Mouse (Mus musculus): ENCODE results near the gene Dlg3.

The Dlg3 gene

DNA sequence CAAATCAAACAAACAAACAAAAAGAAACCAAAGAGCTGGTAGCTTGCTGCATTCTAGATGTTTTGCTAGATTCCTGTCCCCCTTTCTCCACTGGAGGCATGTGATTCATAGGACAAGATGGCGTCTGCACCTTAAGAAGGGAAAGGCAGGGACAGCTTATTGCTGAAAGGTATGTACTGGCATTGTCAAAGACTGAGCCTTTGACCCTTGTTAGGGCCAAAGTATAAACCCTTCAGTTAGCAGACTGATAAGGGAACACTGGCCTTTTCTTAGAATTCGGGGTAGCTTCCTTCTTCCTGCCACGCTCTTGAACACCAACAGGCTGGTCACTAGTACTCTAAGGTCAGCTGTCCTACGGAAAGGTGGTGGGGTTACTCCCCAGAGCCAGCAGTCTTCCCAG is 29.8 kb downstream of the Dlg3 start:
- CTCF ChIA-PET, result no interaction called here

DNA sequence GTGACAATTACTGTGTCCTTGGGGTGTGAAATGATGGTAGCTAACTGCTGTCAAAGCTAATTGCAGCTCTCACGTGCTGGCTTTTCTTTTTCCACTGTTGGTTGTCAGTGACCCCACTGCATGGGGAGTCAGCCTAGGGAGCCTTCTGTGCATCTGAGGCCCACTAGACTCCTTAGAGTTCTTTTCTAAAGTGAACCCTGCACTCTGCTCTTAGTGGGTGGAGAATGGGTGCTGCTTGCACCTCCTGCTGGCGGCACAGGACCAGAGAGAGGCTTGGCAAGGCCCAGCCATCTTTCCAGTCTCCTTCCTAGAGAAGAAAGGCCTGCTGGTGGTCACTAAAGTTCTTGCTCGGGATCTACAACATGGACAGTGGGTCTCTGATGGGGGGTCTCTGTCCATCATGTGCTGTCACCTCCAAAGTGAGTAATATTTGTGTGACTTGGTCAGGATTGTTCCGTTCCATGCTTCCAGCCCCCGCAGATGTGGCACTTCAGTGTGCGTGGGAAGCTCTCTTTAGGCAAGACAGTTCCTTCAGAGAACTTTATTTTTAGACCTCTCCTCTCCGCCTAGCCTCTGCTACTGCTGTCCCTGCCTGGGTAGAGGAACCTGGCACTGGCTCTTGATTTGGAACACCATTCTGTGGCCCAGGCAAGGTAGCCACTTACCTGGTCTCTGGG is 30.5 kb downstream of the Dlg3 start:
- CTCF ChIA-PET, result no interaction called here

DNA sequence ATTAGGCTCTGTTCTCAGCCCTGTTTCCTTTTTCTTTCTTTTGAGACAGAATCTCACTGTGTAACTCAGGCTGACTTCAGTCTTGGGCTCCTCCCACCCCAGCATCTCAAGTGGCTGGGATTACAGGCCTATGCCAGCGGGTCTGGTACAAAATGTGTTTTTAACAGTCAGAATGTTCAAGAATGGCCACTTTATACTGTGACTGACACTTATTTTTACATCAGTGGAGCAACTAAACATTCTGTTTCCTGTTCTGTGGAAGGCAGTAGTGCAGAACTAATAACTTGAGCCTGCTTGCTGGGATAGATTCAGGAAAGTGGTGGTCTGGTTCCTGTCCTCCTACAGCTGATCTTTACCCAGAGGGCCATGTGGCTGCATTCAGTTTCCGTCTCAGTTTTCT is 33.1 kb downstream of the Dlg3 start:
- CTCF ChIA-PET, result no interaction called here

DNA sequence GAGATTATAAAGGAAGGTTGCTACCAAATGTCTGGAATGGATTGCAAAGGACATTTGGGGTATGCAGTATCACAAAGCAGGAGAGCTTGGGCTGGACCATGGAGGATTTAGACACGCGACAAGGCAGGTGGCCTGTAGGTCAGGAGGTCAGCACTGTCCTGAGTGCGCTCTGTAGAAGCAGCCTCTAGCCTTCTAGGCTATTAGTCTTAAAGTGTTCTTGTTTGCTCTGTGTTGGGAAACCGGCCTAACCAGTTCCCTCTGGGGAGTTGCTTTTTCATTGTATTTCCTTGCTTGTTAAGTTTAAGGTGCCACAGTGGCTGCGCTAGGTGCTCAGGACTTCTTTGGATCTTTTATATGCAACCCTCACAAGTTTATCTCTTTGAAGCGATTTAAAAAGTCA is 34.5 kb downstream of the Dlg3 start:
- CTCF ChIA-PET, result no interaction called here

DNA sequence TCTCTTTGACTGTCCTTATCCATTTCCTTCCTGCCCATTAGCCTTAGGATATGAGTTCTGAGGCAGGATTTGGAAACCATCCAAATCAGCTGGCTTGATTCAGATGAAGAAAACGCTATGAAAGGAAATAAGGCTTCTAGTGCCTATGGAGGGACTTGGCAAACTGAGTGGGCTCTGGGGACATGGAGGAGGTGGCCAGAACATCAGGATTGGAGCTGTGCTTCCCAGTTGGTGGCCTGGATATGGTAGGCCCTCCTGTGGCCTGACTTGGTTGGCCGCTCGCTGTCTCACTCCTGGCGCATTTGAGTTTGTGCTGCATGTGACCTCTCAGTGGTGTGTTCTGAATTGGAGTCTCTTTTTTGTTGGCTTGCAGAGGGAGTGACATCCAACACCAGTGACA is 43.6 kb downstream of the Dlg3 start:
- CTCF ChIA-PET, result interaction anchor here (0.6 kb wide), 1 partner anchor 32 kb away, joined by 15 read pairs; no protein-coding TSS in a partner anchor

DNA sequence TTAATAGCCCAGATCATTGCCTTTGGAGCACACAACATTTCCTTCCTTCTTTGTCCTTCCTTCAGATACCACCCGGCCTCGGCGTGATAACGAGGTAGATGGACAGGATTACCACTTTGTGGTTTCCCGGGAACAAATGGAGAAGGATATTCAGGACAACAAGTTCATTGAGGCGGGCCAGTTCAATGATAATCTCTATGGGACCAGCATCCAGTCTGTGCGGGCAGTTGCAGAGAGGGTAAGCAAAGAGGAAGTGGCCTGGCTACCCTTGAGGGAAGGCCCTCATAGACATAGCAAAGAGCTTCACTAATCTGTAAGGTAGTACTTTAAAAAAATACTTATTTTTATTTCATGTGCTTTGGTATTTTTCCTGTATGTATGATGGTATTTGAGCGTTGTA is 46.6 kb downstream of the Dlg3 start:
- CTCF ChIA-PET, result no interaction called here

DNA sequence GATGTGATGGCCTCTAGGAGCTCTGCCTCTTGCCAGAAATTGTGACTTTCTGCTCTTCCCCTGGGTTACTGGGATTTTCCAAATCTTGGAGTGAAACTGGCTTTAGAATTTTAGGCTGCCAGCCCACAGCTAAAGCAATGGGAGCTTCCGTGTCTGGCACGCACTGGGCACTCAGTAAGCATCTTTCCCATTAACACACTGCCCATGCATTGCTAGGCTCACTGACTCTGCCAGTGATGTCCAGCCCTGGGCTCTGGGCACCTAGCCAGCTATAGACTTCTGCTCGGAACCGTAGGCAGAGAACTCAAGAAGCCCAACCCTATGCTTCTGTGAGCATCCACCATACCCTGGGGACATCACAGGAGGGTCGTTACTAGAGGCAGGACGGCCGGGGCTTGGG is 48.2 kb downstream of the Dlg3 start:
- CTCF ChIA-PET, result no interaction called here

DNA sequence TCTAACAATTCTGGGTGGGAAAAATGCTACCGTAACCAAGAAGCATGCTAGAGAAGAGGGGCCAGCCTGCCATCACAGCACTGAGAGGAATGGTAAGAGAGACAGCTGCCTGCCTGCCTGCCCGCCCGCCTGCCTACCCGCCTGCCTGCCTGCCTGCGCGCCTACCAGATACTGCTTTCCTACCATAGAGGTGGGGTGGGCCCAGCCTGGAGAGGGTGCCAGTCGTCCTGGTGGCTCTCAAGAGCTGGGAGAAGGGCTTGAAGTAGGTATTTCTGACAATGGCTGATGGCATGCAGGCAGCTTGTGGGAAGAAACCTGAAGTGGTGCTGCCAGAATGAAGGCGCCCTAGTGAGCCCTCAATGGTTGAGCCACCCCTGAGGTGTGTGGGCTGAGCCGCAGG is 51.2 kb downstream of the Dlg3 start:
- CTCF ChIA-PET, result no interaction called here

DNA sequence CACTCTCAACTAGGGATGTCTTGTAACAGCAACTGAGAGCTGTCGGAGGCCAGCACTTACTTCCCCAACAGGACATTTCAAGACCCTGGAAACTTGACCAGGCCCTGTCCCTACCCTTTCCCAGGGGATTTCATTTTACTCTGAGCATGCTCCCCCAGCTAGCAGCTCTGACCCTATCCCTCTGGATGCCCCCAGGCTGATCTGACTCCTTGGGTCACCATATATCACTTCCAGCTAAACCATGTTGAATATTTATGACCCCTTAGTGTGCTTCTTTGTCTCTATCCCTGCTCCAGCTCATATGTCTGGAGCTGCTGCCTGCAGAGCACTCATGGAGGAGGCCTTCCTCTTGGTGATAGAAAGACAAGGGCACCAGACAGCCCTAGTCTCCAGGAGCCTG is 53.6 kb downstream of the Dlg3 start:
- CTCF ChIA-PET, result no interaction called here

DNA sequence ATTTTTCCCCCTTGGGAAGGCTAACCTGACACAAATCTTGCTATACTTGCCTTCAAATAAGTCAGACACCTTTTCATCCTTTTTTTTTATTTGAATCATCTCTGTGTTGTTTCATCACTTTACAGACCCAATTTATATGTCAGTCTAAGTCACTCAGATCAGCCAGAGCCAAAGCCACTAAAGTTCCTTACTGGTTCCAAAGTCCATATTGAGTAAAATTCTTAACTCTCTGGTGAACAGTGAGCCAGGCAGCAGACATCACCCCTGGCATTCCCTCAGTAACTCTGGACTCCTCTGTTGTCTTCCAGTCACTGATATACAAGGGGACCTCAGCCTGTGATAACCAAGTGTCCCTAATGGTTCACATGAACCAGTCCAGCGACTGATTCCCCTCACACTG is 58.0 kb downstream of the Dlg3 start:
- CTCF ChIA-PET, result no interaction called here

DNA sequence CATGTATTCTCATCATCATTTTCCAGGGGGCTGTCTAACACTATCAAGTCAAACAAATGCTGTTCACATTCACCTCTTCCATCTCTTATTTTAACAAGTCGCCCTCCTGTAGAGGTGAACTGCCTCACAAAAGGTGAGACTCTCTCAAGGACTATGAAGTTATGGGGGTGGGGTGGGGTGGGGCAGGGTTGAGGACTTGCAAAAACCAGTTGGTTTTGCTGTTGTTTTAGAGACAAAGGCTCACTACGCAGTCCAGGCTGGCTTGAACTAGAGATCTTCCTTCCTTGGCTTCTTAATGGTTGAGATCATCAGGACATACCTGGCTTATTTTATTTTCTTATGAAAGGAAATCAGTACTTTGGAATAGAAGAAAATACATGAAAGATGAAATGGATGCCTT is 65.3 kb downstream of the Dlg3 start:
- CTCF ChIA-PET, result no interaction called here

DNA sequence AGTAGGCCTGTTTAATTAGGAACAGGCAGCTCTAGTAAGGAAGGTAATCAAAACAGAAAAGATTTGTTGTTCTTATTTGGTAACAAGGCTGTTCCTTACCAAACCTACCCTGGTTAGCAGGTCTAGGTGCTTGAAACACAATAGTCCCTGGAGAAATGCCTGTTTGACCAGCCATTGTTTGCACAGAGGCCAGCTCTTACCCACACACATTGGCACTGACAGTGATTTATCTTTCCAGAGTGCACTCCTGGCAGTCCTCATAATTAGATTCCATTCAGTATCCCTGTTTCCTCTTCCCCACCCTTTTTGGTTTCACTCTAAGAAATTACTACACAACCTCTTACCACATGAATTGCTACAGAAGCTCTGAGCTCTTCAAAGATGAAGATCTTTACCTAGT is 71.7 kb downstream of the Dlg3 start:
- CTCF ChIA-PET, result no interaction called here
